Mouse (Mus musculus): Measurements from ENCODE around the gene Tsc22d4. TPM values are rescaled to one million over a fixed set of nuclear protein-coding genes. Genes with fewer than 3 reads are reported as not detected.
"Not testable (repeated sequence)": the region's sequence is repeated elsewhere in the genome, so short reads cannot be mapped to it uniquely, and the experiment has no call there.

Gene Tsc22d4
- polyA plus RNA-seq, 1 experiment from 2014 or later, result 96.0 TPM

DNA sequence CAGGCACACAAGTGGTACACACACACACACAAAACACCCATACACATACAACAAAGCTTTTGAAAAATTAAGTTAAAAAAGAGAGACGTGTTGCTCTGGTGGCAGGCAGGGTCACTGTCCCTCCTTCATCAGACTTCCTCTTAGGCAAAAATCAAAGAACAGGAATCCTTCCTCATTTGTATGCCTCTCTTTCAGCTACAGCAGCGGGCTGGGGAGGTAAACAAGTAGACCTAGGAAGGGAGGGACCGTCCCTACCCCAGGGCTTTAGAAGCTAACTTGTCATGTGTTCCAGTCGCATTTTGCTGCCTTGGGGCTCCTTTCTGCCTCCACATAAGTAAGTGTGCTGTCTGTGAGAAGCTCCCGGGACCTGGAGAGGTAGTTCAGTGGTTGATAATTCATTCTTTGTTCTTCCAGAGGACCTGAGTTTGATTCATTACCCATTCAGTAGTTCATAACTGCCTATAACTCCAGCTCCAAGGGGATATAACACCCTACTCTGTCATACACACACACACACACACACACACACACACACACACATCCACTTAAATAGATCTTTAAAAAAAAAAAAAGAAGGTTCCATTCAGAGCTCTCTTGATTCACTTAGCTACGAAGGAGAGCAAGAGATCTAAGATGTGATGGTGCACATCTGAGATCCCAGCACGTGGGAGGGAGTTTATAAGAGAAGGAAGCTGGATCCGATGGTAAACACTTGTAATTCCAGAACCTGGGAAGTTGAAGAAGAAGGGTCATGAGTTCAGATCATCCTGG lies 27.3 kb upstream of the Tsc22d4 start:
- no peaks in the 10 kb centered on the region for H3K36me3 ChIP-seq (ENCODE audit: control insufficient read depth, insufficient read depth, low read length)
- ATAC-seq (ENCODE audit: insufficient number of reproducible peaks, low FRiP score, low TSS enrichment, low read depth), result no peak
- H3K27ac ChIP-seq (replicated peaks; ENCODE audit: low read depth, low read length), result no peak overlapping the region
- H3K27me3 ChIP-seq (ENCODE audit: control insufficient read depth, insufficient read depth, low read length), result no peaks in the 10 kb centered on the region
- H3K4me1 ChIP-seq (ENCODE audit: control insufficient read depth, insufficient read depth, low read length), result no peaks in the 10 kb centered on the region
- no peak overlapping the region for H3K4me3 ChIP-seq (ENCODE audit: low read depth, low read length)
- no peak overlapping the region for H3K4me2 ChIP-seq (ENCODE audit: low read depth, severe bottlenecking)
- H3K9ac ChIP-seq (ENCODE audit: low read length), result no peak overlapping the region
- DNase-seq (ENCODE audit: low spot score), result no peak
- no peaks in the 10 kb centered on the region for H3K9me3 ChIP-seq (ENCODE audit: control insufficient read depth, low read length)
- WGBS, result 67% methylated on average over 8 of the region's 8 CpGs

- Histone ChIP-seq H3K4me2 (ENCODE audit: low read depth, severe bottlenecking) (no peak overlapping the region), H3K9ac (ENCODE audit: low read length) (no peak overlapping the region), H3K27me3 (ENCODE audit: control insufficient read depth, insufficient read depth, low read length) (no peaks in the 10 kb centered on the region), H3K4me1 (ENCODE audit: control insufficient read depth, insufficient read depth, low read length) (no peaks in the 10 kb centered on the region), H3K9me3 (ENCODE audit: control insufficient read depth, low read length) (no peaks in the 10 kb centered on the region), H3K4me3 (ENCODE audit: low read depth, low read length) (no peak overlapping the region), H3K36me3 (ENCODE audit: control insufficient read depth, insufficient read depth, low read length) (no peaks in the 10 kb centered on the region), H3K27ac (replicated peaks; ENCODE audit: low read depth, low read length) (no peak overlapping the region)
- DNase-seq (ENCODE audit: low spot score) (no peak), ATAC-seq (ENCODE audit: insufficient number of reproducible peaks, low FRiP score, low TSS enrichment, low read depth) (no peak)
- 87% methylated on average over 6 of the region's 6 CpGs for WGBS
These were observed 26.4 kb upstream of the Tsc22d4 start for GRCm38 (mm10) chr5:137719088-137719487.

DNA sequence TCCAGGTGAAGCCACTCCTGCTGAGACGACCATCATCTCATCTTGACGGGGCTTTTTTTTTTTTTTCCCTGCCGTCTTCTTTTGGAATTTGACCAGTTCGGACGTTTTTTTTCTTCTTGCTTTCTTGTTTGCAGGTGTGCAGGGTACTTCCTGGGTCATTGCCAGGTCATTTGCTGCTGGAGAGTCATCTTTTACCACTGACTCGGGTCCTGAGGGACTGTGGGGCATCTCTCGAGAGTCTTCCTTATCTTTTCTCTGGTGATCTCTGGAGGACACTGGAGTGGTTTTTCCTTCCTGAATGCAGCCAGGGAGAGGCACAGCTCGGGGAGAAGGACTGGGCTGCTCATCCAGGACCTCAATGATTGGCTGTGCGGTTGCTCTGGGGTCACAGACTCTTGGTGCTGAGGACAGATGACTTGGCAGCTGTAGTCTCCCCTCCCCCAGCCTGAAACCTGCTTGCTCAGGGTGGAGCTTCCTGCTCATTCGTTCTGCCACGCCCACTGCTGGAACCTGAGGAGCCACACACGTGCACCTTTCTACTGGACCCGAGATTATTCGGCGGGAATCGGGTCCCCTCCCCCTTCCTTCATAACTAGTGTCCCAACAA lies 24.9 kb upstream of the Tsc22d4 start:
- H3K9ac ChIP-seq (ENCODE audit: low read length); H3K36me3 ChIP-seq (ENCODE audit: control insufficient read depth, insufficient read depth, low read length); H3K9me3 ChIP-seq (ENCODE audit: control insufficient read depth, low read length); H3K27ac ChIP-seq (replicated peaks; ENCODE audit: low read depth, low read length); DNase-seq (ENCODE audit: low spot score); H3K4me1 ChIP-seq (ENCODE audit: control insufficient read depth, insufficient read depth, low read length); ATAC-seq (ENCODE audit: insufficient number of reproducible peaks, low FRiP score, low TSS enrichment, low read depth); H3K27me3 ChIP-seq (ENCODE audit: control insufficient read depth, insufficient read depth, low read length); H3K4me3 ChIP-seq (ENCODE audit: low read depth, low read length): not testable (repeated sequence)
- peak overlapping the region; percentile 29; the same call in 1 of the 2 replicates for H3K4me2 ChIP-seq (ENCODE audit: low read depth, severe bottlenecking)
- 18% methylated on average over 11 of the region's 16 CpGs for WGBS

- H3K9me3 ChIP-seq (ENCODE audit: control insufficient read depth, low read length), result no peaks in the 10 kb centered on the region
- ATAC-seq (ENCODE audit: insufficient number of reproducible peaks, low FRiP score, low TSS enrichment, low read depth), result no peak
- H3K27ac ChIP-seq (replicated peaks; ENCODE audit: low read depth, low read length), result no peak overlapping the region
- 91% methylated on average over 5 of the region's 5 CpGs for WGBS
- H3K4me1 ChIP-seq (ENCODE audit: control insufficient read depth, insufficient read depth, low read length), result no peaks in the 10 kb centered on the region
- H3K4me2 ChIP-seq (ENCODE audit: low read depth, severe bottlenecking), result no peak overlapping the region
- no peaks in the 10 kb centered on the region for H3K27me3 ChIP-seq (ENCODE audit: control insufficient read depth, insufficient read depth, low read length)
- no peak for DNase-seq (ENCODE audit: low spot score)
- H3K4me3 ChIP-seq (ENCODE audit: low read depth, low read length), result no peak overlapping the region
- H3K36me3 ChIP-seq (ENCODE audit: control insufficient read depth, insufficient read depth, low read length), result no peaks in the 10 kb centered on the region
- H3K9ac ChIP-seq (ENCODE audit: low read length), result no peak overlapping the region
These were observed 21.7 kb upstream of the Tsc22d4 start for GRCm38 (mm10) chr5:137723840-137724239.

DNA sequence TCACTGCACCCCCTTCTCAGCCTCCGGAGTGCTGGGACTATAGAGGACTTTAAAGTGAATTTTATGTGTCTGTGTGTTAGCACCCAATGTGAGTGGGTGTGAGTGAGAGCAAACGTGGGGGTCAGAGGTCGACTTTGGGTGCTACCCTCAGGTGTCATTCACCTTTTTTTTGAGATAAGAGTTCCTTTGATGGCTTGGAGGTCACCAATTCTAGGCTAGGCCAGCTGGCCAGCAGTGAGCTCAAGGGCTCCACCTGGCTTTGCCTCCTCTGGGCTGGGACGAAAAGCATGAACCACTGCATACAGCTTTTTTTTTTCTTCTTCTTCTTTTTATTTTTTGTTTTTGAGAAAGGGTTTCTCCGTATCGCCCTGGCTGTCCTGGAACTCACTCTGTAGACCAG lies 18.8 kb upstream of the Tsc22d4 start:
- ATAC-seq (ENCODE audit: insufficient number of reproducible peaks, low FRiP score, low TSS enrichment, low read depth), result no peak
- H3K9ac ChIP-seq (ENCODE audit: low read length), result no peak overlapping the region
- no peak overlapping the region for H3K4me3 ChIP-seq (ENCODE audit: low read depth, low read length)
- no peaks in the 10 kb centered on the region for H3K4me1 ChIP-seq (ENCODE audit: control insufficient read depth, insufficient read depth, low read length)
- no peaks in the 10 kb centered on the region for H3K9me3 ChIP-seq (ENCODE audit: control insufficient read depth, low read length)
- WGBS, result 70% methylated on average over 6 of the region's 6 CpGs
- no peaks in the 10 kb centered on the region for H3K36me3 ChIP-seq (ENCODE audit: control insufficient read depth, insufficient read depth, low read length)
- no peak overlapping the region for H3K27ac ChIP-seq (replicated peaks; ENCODE audit: low read depth, low read length)
- no peak overlapping the region for H3K4me2 ChIP-seq (ENCODE audit: low read depth, severe bottlenecking)
- DNase-seq (ENCODE audit: low spot score), result no peak
- no peaks in the 10 kb centered on the region for H3K27me3 ChIP-seq (ENCODE audit: control insufficient read depth, insufficient read depth, low read length)

- no peak for ATAC-seq (ENCODE audit: insufficient number of reproducible peaks, low FRiP score, low TSS enrichment, low read depth)
- Histone ChIP-seq H3K4me2 (ENCODE audit: low read depth, severe bottlenecking) (peak overlapping the region; percentile 1; the same call in 1 of the 2 replicates), H3K27ac (replicated peaks; ENCODE audit: low read depth, low read length) (no peak overlapping the region), H3K9ac (ENCODE audit: low read length) (no peak overlapping the region), H3K4me1 (ENCODE audit: control insufficient read depth, insufficient read depth, low read length) (peaks cover 8% of the 10 kb centered on the region; the same call in 1 of the 2 replicates), H3K27me3 (ENCODE audit: control insufficient read depth, insufficient read depth, low read length) (no peaks in the 10 kb centered on the region), H3K9me3 (ENCODE audit: control insufficient read depth, low read length) (no peaks in the 10 kb centered on the region), H3K36me3 (ENCODE audit: control insufficient read depth, insufficient read depth, low read length) (no peaks in the 10 kb centered on the region), H3K4me3 (ENCODE audit: low read depth, low read length) (no peak overlapping the region)
- WGBS, result 84% methylated on average over 12 of the region's 12 CpGs
- DNase-seq (ENCODE audit: low spot score), result no peak
These were observed 11.8 kb upstream of the Tsc22d4 start for GRCm38 (mm10) chr5:137733638-137734288.

DNA sequence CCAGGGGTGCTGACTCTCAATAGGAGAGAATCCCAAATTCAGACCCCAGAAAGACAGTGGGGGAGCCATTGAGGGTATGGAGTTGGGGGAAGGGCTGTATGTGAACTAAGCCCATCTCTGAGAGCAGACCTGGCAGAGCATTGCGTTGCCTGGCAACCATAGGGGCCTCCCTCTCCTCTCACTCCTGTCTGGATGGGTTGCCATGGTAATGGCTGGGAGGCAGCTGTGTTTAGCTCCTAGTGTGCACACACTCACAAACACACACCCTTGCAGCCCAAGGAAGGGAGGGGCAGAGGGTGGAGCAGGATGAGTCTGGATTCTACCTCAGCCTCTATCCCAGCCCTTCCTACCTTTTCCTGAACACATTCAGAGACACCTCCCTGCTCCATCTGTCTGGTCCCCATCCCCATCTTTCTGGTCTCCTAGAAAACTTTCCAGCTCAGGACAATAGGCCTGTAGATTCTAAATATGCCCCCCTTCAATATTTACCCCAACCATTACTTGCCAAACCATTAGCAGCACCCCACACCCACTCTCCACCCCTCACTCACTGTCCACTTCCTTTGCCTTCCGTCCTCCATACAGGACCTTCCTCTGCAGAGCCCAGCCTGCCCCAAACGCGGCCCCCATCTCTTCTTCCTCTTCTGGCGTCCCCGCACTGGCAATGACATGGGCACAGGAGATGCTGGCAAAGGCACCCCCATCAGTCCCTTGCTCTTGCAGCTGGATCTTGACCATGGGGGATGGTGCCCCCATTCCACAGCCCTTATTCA lies 11.1 kb upstream of the Tsc22d4 start:
- WGBS, result 74% methylated on average over 6 of the region's 6 CpGs
- no peak overlapping the region for H3K9ac ChIP-seq (ENCODE audit: low read length)
- peak overlapping the region; percentile 1; the same call in 1 of the 2 replicates for H3K4me2 ChIP-seq (ENCODE audit: low read depth, severe bottlenecking)
- no peak overlapping the region for H3K27ac ChIP-seq (replicated peaks; ENCODE audit: low read depth, low read length)
- H3K27me3 ChIP-seq (ENCODE audit: control insufficient read depth, insufficient read depth, low read length), result no peaks in the 10 kb centered on the region
- peak; percentile 83 for ATAC-seq (ENCODE audit: insufficient number of reproducible peaks, low FRiP score, low TSS enrichment, low read depth)
- H3K9me3 ChIP-seq (ENCODE audit: control insufficient read depth, low read length), result no peaks in the 10 kb centered on the region
- DNase-seq (ENCODE audit: low spot score), result peak; percentile 80
- no peak overlapping the region for H3K4me3 ChIP-seq (ENCODE audit: low read depth, low read length)
- H3K4me1 ChIP-seq (ENCODE audit: control insufficient read depth, insufficient read depth, low read length), result peaks cover 12% of the 10 kb centered on the region; the same call in 1 of the 2 replicates
- no peaks in the 10 kb centered on the region for H3K36me3 ChIP-seq (ENCODE audit: control insufficient read depth, insufficient read depth, low read length)

DNA sequence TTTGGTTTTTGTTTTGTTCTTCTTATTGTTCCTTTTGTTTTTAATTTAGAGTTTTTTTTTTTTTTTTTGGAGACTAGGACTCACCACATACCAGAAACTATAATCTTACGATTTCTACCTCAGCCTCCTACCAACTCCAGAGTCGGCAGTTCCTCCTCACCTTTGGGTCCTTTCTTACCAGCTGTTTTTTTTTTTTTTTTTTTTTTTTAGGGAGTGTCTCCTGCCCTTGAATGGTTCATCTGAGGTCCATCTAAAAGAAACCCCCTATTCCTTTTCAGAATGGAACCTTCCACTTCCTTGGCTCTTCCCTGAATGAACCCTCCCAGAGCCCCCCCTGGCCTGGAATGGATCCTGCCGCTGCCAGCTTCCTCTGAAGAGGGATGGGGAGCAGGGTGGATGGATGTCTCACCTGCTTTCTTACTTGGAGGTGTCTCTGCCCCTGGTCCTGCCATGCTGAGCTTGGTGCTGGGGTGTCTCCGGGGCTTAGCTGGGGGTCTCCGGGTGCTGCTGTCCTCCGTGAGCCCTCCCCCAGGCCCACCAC lies 8.1 kb upstream of the Tsc22d4 start:
- Histone ChIP-seq H3K4me1 (ENCODE audit: control insufficient read depth, insufficient read depth, low read length) (peaks cover 22% of the 10 kb centered on the region), H3K9ac (ENCODE audit: low read length) (no peak overlapping the region), H3K27ac (replicated peaks; ENCODE audit: low read depth, low read length) (no peak overlapping the region), H3K4me2 (ENCODE audit: low read depth, severe bottlenecking) (no peak overlapping the region), H3K27me3 (ENCODE audit: control insufficient read depth, insufficient read depth, low read length) (no peaks in the 10 kb centered on the region), H3K9me3 (ENCODE audit: control insufficient read depth, low read length) (no peaks in the 10 kb centered on the region), H3K36me3 (ENCODE audit: control insufficient read depth, insufficient read depth, low read length) (no peaks in the 10 kb centered on the region), H3K4me3 (ENCODE audit: low read depth, low read length) (no peak overlapping the region)
- ATAC-seq (ENCODE audit: insufficient number of reproducible peaks, low FRiP score, low TSS enrichment, low read depth) (no peak), DNase-seq (ENCODE audit: low spot score) (no peak)
- 93% methylated on average over 6 of the region's 6 CpGs for WGBS

Measured in limb, embryonic 11.5 days (tissue).